Mouse (Mus musculus) spleen, adult 2 months (tissue): ENCODE data around the gene Cd2bp2. TPM values are rescaled to one million over a fixed set of nuclear protein-coding genes. Genes with fewer than 3 reads are reported as not detected.

Experiments used
- DNase-seq, 2 experiments: peaks; one replicate each; pipeline versions ENCODE4 v3.0.0 to v3.0.0-alpha.2; 2012 to 2021; ENCODE audit warnings: low spot score in 2 of 2, low read depth in 1 of 2
- H3K27ac ChIP-seq: fragments of 200-500 bp; 2 replicates; pipeline ENCODE4 v1.5.1; 2012; ENCODE audit warnings: low read length, inconsistent platforms; ENCODE audit not compliant: insufficient read depth
- H3K27me3 ChIP-seq: fragments of 200-500 bp; 2 replicates; pipeline ENCODE4 v1.6.1; 2012; ENCODE audit warnings: mild to moderate bottlenecking, moderate library complexity, low read length, inconsistent platforms; ENCODE audit not compliant: control insufficient read depth, insufficient read depth
- H3K36me3 ChIP-seq: fragments of 200-500 bp; 2 replicates; pipeline ENCODE4 v1.6.1; 2012; ENCODE audit warnings: mild to moderate bottlenecking, low read length, inconsistent platforms; ENCODE audit not compliant: control insufficient read depth, insufficient read depth
- H3K4me1 ChIP-seq: fragments of 200-500 bp; 2 replicates; pipeline ENCODE4 v1.6.1; 2011; ENCODE audit warnings: inconsistent platforms; ENCODE audit not compliant: control insufficient read depth, insufficient read depth, insufficient read length
- H3K4me3 ChIP-seq: fragments of 200-500 bp; 2 replicates; pipeline ENCODE4 v1.5.1; 2011; ENCODE audit warnings: mild to moderate bottlenecking, inconsistent platforms; ENCODE audit not compliant: insufficient read depth, insufficient read length; ENCODE audit errors: extremely low read depth
- CTCF ChIP-seq: fragments of 200-500 bp; IDR thresholded peaks from 2 replicates; pipeline ENCODE4 v1.5.1; 2011; ENCODE audit warnings: mild to moderate bottlenecking, inconsistent platforms; ENCODE audit not compliant: insufficient read depth, insufficient read length, insufficient replicate concordance; ENCODE audit errors: extremely low read depth
- POLR2A ChIP-seq: fragments of 200-500 bp; IDR thresholded peaks from 2 replicates; pipeline ENCODE4 v1.6.1; 2011; ENCODE audit warnings: low read depth, low read length, inconsistent platforms
- WGBS: fragments of 180-500 bp; shearing (Covaris S2); methylation state at CpG from one replicate; pipeline ENCODE4 v1.1.7; 2018; 5-methylcytosine and 5-hydroxymethylcytosine counted together
- polyA plus RNA-seq: library from polyadenylated mRNA; depleted of rRNA; stranded (reverse); fragments of >200 nt; gene quantifications from 2 replicates; pipeline ENCODE4 v1.2.3, GENCODE M21; 2012

Gene Cd2bp2
- polyA plus RNA-seq, 1 experiment = 22.7 TPM

DNA sequence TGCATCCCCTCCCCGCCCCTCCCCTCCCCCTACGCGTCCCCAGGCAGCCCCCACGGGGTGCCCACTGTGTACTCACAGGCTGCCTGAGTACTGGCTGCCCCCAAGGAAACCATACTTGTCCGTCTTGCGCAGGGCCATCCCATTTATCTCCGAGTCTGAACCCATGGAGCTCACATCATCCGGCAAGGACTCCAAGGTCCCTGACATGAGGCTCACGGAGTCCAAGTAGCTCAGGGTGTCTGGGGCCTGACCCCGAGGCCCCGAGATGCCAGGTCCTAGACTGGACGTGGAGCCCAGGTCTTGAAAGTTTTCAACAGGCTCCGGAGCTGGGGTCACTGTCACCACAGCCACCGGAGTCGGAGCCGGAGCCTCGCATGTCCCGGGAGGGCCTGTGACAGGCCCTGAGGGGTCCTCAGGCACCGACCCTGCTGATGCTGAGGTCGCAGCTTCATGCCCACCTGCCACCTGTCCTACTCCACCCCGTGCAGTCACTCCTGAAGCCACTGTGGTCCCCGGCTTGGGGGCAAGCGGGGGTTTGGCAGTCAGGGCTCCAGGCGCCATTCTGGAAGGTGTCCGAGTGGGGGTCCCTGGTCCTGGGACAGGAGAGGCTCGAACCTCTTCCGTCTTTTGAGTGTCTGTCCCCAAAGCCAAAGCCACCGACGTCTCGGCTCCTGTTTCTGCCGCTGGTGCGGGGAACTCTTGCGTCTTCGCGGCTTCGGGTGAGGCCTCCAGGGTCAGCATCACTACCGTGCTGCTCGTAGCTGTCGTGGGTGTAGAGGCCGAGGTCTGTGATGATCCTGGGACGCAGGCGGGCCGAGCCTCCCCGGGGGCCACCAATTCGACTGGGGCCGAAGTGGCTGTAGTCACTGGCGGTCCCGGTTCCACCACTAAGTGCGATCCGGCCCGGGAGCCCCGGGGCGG lies 11.8 kb upstream of the Cd2bp2 start:
- under 1% methylated on average over 48 of the region's 53 CpGs for WGBS
- H3K27me3 ChIP-seq = no peaks in the 10 kb centered on the region
- no peak for TF ChIP-seq CTCF
- no peak for TF ChIP-seq POLR2A
- peaks cover 14% of the 10 kb centered on the region for H3K36me3 ChIP-seq
- H3K4me1 ChIP-seq = peaks cover 24% of the 10 kb centered on the region; the same call in 1 of the 2 replicates
- DNase-seq = no peak
- peak overlapping the region; percentile 92 for H3K4me3 ChIP-seq
- H3K27ac ChIP-seq = peak overlapping the region; percentile 70

DNA sequence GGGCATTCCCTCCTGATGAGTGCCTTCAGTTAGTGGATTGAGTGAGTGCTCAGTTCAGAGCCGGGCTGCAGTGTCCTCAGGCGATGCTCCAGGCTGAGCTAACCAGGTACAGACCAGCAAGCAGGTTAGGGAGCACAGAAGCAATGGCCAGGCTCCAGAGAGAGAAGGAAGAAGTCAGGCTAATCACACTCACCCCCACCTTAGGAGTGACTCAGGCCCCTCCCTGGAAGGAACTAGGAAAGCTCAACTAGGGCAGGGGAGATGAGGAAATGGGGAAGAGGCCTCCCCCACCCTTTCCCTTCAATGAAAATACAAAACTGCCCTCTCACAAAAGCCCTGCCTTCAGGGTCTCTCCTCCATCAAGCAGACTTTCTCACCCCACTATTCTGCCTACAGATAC lies 10.8 kb upstream of the Cd2bp2 start:
- WGBS = 23% methylated on average over 2 of the region's 2 CpGs
- no peaks in the 10 kb centered on the region for H3K27me3 ChIP-seq
- H3K36me3 ChIP-seq = peaks cover 15% of the 10 kb centered on the region
- peak overlapping the region; percentile 92 for H3K4me3 ChIP-seq
- peaks cover 24% of the 10 kb centered on the region; the same call in 1 of the 2 replicates for H3K4me1 ChIP-seq
- no peak for DNase-seq
- peak overlapping the region; percentile 34; the same call in 1 of the 2 replicates for H3K27ac ChIP-seq
- TF ChIP-seq POLR2A = no peak
- no peak for TF ChIP-seq CTCF

DNA sequence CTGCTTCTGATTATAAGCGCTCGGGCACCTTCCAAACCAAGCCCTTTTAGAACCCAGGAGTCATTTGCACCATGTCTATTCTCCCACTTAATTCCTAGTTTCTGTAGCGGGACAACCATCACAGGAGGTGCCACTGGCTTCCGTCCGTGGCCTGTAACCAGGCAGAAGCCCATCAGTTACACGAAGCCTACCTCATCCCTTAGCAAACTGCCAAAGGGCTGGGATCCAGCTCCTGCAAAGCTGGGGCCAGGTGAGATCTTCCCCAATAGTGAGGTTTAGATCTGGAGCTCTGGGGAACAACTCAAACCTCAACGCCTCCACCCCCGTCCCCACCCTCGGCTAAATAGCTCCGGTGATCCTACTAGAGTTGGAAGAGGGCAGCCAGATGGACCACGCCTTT lies 634 bp upstream of the Cd2bp2 start:
- no peak for DNase-seq
- peaks cover 52% of the 10 kb centered on the region for H3K36me3 ChIP-seq
- no peaks in the 10 kb centered on the region for H3K27me3 ChIP-seq
- TF ChIP-seq POLR2A (no peak), CTCF (no peak)
- peak overlapping the region; percentile 77 for H3K4me3 ChIP-seq
- WGBS = 55% methylated on average over 11 of the region's 11 CpGs
- H3K4me1 ChIP-seq = peaks cover 9% of the 10 kb centered on the region; the same call in 1 of the 2 replicates
- H3K27ac ChIP-seq = no peak overlapping the region

DNA sequence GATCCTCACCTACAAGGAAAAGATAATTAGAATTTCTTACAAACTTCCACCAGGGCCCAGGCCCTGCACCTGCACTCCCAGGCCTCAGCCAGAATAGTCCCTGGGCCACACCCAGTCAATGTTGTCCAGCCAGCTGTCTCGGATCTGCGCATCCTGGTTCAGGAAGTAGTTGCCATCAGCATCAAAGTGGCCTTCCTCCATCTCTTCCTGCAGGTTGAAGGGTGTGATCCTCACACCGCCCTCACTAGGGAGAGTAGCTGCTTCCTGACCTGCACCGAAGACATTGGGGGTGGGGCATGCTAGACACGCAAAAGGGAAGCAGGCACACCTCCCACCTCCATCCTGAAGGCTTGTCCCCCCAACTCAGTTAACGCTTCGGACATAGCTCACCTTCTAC lies 1.2 kb downstream of the Cd2bp2 start:
- no peaks in the 10 kb centered on the region for H3K27me3 ChIP-seq
- no peak overlapping the region; the same call in 1 of the 2 replicates for H3K4me3 ChIP-seq
- H3K27ac ChIP-seq = no peak overlapping the region
- no peak for TF ChIP-seq CTCF
- no peak for TF ChIP-seq POLR2A
- peaks cover 9% of the 10 kb centered on the region; the same call in 1 of the 2 replicates for H3K4me1 ChIP-seq
- H3K36me3 ChIP-seq = peaks cover 41% of the 10 kb centered on the region
- DNase-seq = no peak
- WGBS = 52% methylated on average over 7 of the region's 7 CpGs

DNA sequence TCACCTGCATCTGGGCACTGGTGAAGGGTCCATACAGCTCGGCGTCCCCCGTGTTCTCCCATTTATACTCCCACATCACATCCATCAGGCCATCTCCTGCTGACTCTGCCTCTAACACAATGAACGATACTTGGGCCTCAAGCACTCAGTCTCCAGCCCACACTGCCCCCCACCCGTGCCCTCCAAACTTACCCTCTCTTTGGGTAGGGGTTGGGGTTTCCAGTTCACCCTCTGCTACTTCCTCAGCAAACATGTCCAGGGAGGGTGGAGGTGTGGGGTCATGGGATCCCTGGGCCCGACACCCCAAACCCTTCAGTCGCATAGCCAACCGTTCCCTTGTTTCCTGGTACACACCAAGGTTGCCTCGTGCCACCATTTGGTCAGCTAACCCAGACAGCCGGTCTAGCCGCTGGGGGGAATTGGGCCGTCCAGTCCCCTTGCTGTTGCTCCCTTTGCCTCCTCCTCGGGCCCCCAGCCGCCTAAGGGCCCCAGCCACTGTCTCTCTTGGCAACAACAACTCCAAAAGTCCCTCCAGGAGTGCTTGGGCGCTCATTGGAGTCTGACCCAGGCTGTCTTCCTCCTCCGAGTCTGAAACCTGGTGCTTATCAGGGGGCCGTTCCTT lies 1.7 kb downstream of the Cd2bp2 start:
- 96% methylated on average over 17 of the region's 17 CpGs for WGBS
- Histone ChIP-seq H3K27me3 (no peaks in the 10 kb centered on the region), H3K27ac (no peak overlapping the region), H3K4me1 (peaks cover 9% of the 10 kb centered on the region; the same call in 1 of the 2 replicates), H3K36me3 (peaks cover 36% of the 10 kb centered on the region), H3K4me3 (no peak overlapping the region)
- DNase-seq = no peak
- no peak for TF ChIP-seq POLR2A
- no peak for TF ChIP-seq CTCF

DNA sequence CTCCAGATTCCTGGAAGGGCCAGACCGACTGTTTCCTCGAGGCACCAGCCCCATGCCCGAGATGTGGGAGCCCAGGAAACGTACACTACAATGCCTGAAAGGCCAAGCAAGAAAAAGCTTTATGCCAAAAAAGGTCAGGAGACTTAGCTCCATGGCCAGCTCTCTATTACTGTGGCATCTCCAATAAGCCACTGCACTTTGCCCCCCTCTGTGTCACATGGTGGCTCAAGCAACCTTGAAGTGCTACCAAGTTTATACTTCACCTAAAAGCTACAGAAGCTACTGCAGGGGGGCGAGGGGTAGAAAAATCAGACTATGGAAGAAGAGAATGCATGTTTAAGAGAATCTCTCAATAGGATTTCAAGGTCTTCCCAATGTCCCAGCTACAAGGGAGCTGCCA lies 2.9 kb downstream of the Cd2bp2 start:
- Histone ChIP-seq H3K36me3 (peaks cover 25% of the 10 kb centered on the region), H3K27ac (no peak overlapping the region)

More for the DNA sequence above, 2.9 kb downstream of the Cd2bp2 start:
- H3K4me1 ChIP-seq = peaks cover 13% of the 10 kb centered on the region; the same call in 1 of the 2 replicates
- 95% methylated on average over 5 of the region's 5 CpGs for WGBS
- DNase-seq = no peak
- TF ChIP-seq CTCF (no peak), POLR2A (no peak)
- H3K27me3 ChIP-seq = no peaks in the 10 kb centered on the region
- H3K4me3 ChIP-seq = no peak overlapping the region
